Mouse (Mus musculus) lung, adult 18-20 months (tissue): ENCODE measurements around the gene Fpr-rs7.

ENCODE experiments used
- DNase-seq, 2 experiments: peaks; one replicate each; pipeline ENCODE4 v3.0.0; 2022; ENCODE audit warnings: mixed read lengths in 2 of 2

The Fpr-rs7 gene

DNA sequence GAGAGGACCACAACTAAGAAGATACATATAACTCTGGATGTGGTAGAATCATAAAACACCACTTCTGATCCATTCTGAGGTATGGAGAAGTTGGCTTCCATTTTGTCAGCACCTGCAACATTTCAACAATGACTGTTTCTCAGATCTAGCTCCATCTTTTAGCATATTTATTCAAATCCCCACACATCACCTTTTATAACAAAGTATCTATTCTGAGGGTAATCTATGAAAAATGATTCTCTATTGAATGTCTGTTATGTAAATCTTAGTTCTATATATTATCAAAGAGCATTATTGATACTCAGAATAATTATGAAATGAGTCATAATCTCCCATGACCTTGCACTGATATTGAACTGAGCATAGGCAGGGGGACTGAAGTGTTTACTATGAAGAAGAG is at the start of gene Fpr-rs7:
TSS of gene Fpr-rs7 (minus strand) at position 101 of the 400 bp plus-strand sequence.
- DNase-seq: no peak

DNA sequence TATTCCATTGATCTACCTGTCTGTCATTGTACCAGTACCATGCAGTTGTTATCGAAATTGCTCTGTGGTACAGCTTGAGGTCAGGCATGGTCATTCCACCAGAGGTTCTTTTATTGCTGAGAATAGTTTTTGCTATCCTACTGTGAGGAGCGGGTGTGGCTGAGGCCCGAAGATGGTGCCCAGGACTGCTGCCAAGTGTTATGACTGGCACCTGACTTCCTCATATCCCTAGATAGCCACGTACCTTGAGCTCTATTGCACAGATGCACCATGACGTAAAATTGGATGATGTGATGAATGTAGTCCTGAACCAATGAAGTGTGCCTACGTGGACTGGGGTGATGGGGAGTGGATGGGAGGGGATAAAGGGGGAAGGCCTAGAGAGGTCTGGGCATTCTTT is 39.9 kb downstream of the Fpr-rs7 start:
- no peak for DNase-seq

DNA sequence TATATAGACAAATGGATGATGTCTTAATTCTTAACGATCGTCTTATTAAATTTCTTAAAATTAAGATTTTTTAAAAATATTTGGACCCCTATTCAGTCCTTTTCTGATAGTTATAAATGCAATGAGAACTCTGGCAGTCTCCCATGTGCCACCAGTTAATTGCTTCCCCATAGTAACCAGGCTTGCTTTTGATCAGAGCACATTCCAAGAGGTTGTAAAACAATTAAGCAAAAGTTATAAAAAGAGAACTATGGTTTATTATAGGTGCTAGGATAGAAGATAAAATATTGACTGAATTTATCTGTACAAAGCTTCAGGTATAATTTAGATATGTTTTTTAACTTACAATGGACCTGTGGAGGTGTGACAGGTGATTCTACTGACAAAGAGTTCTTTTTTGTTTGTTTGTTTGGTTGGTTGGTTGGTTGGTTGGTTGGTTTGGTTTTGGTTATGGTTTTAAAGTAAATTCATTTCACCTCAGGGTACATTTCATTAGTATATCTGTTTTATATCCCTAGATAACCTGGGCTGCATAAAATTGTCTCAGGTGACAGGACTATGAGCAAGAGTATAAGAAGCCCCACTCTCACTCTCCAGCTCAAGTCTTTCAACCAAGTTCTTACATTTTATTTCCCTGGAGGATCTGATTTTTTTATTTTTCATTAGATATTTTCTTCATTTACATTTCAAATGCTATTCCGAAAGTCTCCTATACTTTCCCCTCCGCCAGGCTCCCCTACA is 42.2 kb downstream of the Fpr-rs7 start:
- no peak for DNase-seq
